8 mouse cellular contexts compared by ENCODE assay signal in the genomic region with DNA sequence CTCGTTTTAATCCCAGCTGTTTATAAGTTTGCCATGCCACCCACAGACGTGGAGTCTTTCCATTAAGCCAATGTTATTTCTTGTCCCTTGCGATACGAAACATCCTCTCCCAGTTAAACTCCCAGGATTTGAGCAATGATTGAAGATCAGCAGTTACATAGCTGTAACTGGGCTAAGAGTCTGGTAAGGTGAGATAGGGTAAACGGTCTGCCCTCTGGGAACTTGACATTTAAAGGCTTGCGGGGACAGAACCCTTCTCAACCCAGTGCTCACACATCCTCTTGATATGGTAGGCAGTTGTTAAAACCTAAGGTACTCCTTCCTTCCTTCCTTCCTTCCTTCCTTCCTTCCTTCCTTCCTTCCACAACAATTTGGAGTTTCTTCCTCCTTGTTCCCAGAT.
DNase-seq lines count a peak whose midpoint lies in the region; ATAC-seq and TF ChIP-seq lines count a peak whose summit lies in the region.

No protein-coding gene starts in this region.

- TF ChIP-seq CTCF in heart, postnatal 0 days (IDR thresholded peaks at IDR 0.05; ENCODE audit: low read depth), result no peak
- no peak for TF ChIP-seq CTCF in cortical plate, adult 2 months (IDR thresholded peaks at IDR 0.05; ENCODE audit: extremely low read depth, insufficient read depth, low read length)

- TF ChIP-seq POLR2A in cortical plate, adult 2 months (IDR thresholded peaks at IDR 0.05; ENCODE audit: extremely low read depth, insufficient read depth, low read length), result no peak

- no peaks in the 10 kb centered on the region; the same call in 1 of the 2 replicates for H3K36me3 ChIP-seq in heart, postnatal 0 days (replicated peaks; ENCODE audit: control insufficient read depth, insufficient read depth, low read length)
- no peaks in the 10 kb centered on the region for H3K36me3 ChIP-seq in hindbrain, embryonic 13.5 days
- H3K36me3 ChIP-seq in midbrain, embryonic 13.5 days, result no peaks in the 10 kb centered on the region

- TF ChIP-seq EP300 in heart, postnatal 0 days (IDR thresholded peaks at IDR 0.05; ENCODE audit: low read depth), result no peak

- H3K4me2 ChIP-seq in heart, postnatal 0 days (ENCODE audit: low read depth, low read length), result peak overlapping the region; percentile 90
- peak overlapping the region; percentile 91 for H3K4me2 ChIP-seq in hindbrain, embryonic 13.5 days
- H3K4me2 ChIP-seq in midbrain, embryonic 13.5 days (replicated peaks), result peak overlapping the region; percentile 98

- 38% methylated on average over 6 of the region's 6 CpGs for WGBS in heart, postnatal 0 days
- WGBS in hindbrain, embryonic 13.5 days, result 55% methylated on average over 6 of the region's 6 CpGs
- WGBS in midbrain, embryonic 13.5 days, result 67% methylated on average over 6 of the region's 6 CpGs

- H3K27ac ChIP-seq in heart, postnatal 0 days (ENCODE audit: low read depth), result peak overlapping the region; percentile 100
- no peak overlapping the region for H3K27ac ChIP-seq in cortical plate, adult 2 months (ENCODE audit: insufficient read depth, low read length)
- H3K27ac ChIP-seq in hindbrain, embryonic 13.5 days, result no peak overlapping the region
- no peak overlapping the region for H3K27ac ChIP-seq in midbrain, embryonic 13.5 days

- no peaks in the 10 kb centered on the region for H3K27me3 ChIP-seq in heart, postnatal 0 days (ENCODE audit: control insufficient read depth, insufficient read depth, low read length)
- H3K27me3 ChIP-seq in hindbrain, embryonic 13.5 days, result peaks cover 11% of the 10 kb centered on the region; the same call in 1 of the 2 replicates
- peaks cover 18% of the 10 kb centered on the region for H3K27me3 ChIP-seq in midbrain, embryonic 13.5 days

- no peaks in the 10 kb centered on the region for H3K9me3 ChIP-seq in heart, postnatal 0 days (replicated peaks; ENCODE audit: control insufficient read depth, low read length)
- H3K9me3 ChIP-seq in hindbrain, embryonic 13.5 days, result no peaks in the 10 kb centered on the region
- no peaks in the 10 kb centered on the region for H3K9me3 ChIP-seq in midbrain, embryonic 13.5 days

- H3K4me3 ChIP-seq in heart, postnatal 0 days (ENCODE audit: low read depth, low read length), result peak overlapping the region; percentile 89
- H3K4me3 ChIP-seq in cortical plate, adult 2 months (ENCODE audit: insufficient read depth, low read length), result peak overlapping the region; percentile 98
- H3K4me3 ChIP-seq in hindbrain, embryonic 13.5 days, result peak overlapping the region; percentile 72
- H3K4me3 ChIP-seq in midbrain, embryonic 13.5 days (replicated peaks), result 0 out of 2 replicates have a peak overlapping the region, but pooled peaks have one; percentile 68

- ATAC-seq in heart, postnatal 0 days (ENCODE audit: insufficient read depth, low read depth), result no peak
- no peak for ATAC-seq in hindbrain, embryonic 13.5 days (ENCODE audit: low FRiP score)
- no peak for ATAC-seq in midbrain, embryonic 13.5 days

- DNase-seq in heart, postnatal 0 days (ENCODE audit: low spot score), result no peak
- no peak for DNase-seq in heart, adult 8-10 months (ENCODE audit: low spot score)
- DNase-seq in ovary, postnatal 36 days (ENCODE audit: low spot score), result no peak
- DNase-seq in right cerebral cortex, postnatal 25 days, result no peak
- DNase-seq in spleen, postnatal 4 days (ENCODE audit: low spot score in 2 of 2), result no peak

- H3K4me1 ChIP-seq in heart, postnatal 0 days (ENCODE audit: control insufficient read depth, insufficient read depth), result peaks cover 35% of the 10 kb centered on the region
- no peaks in the 10 kb centered on the region for H3K4me1 ChIP-seq in cortical plate, adult 2 months (ENCODE audit: control insufficient read depth, insufficient read depth, low read length)
- H3K4me1 ChIP-seq in hindbrain, embryonic 13.5 days (replicated peaks), result peaks cover 39% of the 10 kb centered on the region
- peaks cover 29% of the 10 kb centered on the region for H3K4me1 ChIP-seq in midbrain, embryonic 13.5 days (replicated peaks)

- H3K9ac ChIP-seq in heart, postnatal 0 days (replicated peaks; ENCODE audit: low read depth, low read length), result peak overlapping the region; percentile 90; the same call in 1 of the 2 replicates
- H3K9ac ChIP-seq in hindbrain, embryonic 13.5 days, result peak overlapping the region; percentile 55; the same call in 1 of the 2 replicates
- H3K9ac ChIP-seq in midbrain, embryonic 13.5 days (replicated peaks), result no peak overlapping the region
